Mouse (Mus musculus) 416B (cell line): ENCODE measurements around the gene Fem1a.

Experiments
- DNase-seq: peaks from one replicate; pipeline ENCODE4 v3.0.0; 2011; ENCODE audit warnings: low read depth

The Fem1a gene

DNA sequence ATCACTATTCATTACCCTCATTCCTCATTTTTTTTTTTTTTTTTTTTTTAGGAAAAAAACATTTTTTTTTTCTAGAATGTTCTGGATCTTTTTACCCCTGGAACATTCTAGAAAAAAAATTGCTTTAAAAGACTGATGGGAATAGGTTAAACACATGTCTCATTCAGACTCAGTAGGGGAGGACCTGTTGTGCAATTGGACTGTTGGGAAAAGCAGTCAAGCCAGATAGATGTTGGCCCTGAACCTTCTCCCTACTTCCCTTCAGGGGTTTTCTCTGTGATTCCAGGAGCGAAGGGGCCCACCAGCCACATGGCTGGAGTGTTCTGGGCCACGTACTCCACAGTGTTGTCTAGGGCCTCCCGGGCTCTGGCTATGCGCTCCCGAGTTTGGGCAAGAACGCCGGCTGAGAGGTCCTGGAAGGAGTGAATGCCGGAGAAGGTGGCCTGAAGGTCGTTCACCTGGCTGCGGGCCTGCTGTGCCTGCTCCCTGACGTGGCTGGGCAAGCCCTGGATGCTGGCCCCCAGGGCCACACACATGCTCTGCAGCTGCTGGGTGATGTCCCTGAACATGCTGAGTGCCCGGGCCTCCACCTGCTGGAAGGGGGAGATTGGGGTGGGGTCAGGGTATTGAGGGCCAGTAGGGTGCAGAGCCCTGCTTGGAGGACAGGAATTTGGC is 23.0 kb downstream of the Fem1a start:
- DNase-seq: no peak

DNA sequence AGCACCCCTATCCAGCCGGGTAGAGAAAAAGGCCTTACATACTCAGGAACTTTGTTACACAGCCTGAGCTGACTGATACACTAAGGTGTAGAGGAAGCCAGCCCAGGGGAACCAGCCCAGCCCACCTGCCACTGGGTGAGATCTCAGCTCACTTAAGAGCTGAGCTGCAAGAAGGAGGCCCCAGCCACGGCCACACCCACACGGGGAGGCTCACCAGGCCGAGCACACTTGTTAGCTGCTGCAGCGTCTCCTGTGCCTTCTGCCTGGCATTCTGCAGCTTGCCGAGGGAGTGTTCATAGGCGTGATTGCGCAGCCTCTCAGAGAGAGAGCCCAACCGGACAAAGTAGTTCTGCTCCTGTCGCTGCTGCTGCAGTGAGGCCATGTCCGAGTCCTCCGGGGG is 24.6 kb downstream of the Fem1a start:
- DNase-seq: no peak

DNA sequence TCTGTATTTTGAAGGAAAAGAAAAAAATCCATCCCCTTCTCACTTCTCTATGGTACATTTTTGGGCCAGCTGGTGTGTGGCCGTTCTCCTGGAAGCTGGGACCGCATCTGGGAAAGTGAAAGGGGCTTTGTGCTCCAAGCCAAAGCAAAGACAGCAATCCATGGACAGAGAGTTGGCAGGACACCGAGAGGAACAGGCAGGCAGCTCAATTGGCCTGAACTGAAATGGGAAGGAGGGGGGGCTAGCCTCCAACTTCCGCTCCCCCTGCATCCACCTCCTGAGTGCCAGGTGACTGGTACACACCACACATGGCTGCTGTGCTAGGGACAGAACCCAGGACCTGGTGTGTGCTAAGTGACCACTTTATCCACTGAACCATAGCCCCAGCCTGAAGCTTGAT is 26.2 kb downstream of the Fem1a start:
- no peak for DNase-seq

- no peak for DNase-seq
These were observed 26.7 kb downstream of the Fem1a start for GRCm38 (mm10) chr17:56283316-56283715.

GRCm38 (mm10) chr17:56285995-56286394 is 29.4 kb downstream of the Fem1a start:
- no peak for DNase-seq

- peak; percentile 81 for DNase-seq
These were observed 31.2 kb downstream of the Fem1a start for GRCm38 (mm10) chr17:56287830-56288229.

- DNase-seq: peak; percentile 67
These were observed 32.3 kb downstream of the Fem1a start for GRCm38 (mm10) chr17:56288866-56289265.

DNA sequence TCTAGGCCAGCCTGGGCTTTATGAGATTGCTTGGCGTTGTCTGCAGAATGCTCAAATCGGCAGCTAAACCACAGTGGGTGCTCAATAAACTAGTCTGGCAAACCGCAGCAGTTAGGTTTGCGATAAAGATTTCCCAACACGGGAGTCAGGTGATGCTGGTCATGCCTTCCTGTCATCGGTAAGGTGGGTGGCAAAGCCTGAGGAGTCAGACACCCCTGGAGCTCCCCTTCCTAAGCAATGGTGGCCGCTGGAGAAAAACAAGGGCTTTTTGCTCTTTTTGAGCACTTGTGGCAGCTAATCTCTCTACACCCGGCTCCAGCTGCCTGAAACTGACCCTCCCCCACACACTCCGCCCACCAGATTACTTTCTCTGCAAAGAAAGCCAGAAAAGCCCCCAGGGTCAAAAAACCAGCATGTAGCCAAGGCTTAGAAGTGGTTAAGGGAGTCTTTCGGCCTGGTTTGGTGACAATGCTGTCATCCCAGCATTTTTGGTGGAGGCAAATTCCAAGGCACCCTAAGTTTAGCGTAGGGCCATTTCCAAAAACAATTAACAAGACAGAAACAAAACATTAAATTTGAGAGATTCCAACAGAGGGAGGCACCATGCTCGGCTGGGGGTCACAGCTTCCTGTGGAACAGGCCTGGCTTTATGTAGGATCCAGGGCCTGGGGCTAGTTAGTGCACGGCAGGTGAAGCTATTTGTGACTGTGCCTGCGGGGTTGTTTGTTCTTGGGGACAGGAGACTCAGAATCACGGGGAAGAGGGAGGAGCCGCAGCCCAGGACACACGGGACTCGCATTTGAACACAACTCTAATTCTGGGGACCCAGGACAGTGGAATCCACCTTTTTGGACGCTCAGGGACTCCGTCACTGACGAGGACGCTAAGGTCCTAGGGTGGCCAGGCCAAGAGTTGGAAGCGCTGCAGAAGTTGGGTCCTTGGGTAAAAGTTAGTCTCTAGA is 33.0 kb downstream of the Fem1a start:
- DNase-seq: peak; percentile 84

DNA sequence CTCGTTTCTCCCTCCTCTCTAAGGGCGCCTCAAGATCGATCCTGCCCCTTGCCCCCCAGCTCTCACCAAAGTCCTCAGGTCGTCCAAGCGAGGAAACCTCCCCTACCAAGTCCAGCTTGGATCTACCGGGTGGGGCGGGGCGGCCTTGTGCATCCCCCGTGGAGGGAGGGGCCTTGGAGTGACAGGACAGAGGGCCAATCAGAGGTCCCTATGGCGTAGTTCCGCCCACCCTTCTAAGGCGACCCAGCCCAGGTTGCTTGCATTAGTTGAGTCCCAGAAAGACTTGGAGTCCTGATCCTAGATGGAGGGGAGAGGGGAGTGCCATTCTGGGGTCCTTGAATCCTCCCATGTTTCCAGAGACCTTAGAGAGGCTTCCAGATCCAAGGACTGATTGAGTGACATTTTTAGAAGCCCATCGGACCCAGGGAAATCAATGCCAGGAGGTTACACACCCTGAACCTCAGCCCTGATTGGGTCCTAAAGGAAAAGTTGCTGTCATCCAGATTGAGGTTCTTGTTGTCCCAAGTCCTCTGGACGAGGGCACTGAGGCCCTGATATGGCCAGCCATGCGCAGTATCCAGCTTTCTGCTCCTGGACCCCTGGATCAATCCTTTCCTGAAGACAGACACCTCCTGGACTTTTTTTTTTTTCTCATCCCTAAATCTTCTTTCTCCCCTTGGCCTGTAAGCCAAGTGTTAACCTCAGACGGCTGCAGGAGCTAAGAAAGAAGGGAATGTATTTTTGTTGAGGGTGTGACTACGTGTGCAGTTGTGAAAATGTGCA is 34.0 kb downstream of the Fem1a start:
- peak; percentile 98 for DNase-seq

GRCm38 (mm10) chr17:56291171-56291511 is 34.5 kb downstream of the Fem1a start:
- DNase-seq: peak; percentile 99

DNA sequence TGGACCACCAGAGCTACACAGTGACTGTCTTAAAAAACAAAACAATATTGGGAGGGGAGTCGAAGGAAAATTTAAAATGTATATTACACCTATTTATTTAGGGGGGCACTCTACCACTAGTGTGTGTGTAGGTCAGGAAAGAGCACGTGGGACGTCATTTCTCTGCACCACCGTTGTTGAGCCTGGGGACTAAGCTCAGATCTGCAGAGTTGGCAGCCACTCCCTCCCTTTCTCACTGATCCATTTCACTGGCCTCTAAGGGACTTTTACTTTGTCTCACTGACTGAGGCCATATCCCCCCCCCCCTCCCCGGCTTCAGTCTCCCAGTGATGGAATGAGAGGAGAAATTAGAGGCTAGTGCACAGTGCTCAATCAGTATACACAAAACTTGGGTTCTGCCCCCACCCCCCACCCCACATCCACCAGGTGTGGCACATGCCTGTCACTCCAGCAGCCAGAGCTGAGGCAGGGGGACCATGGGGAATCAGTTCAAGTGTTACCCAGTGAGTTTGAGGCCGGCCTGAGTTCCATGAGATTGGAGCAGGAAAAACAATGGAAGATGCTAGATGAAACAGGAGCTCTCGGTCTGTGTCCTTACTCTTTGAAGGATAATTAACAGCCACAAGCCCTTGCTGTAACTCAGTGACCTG is 35.3 kb downstream of the Fem1a start:
- DNase-seq: no peak

- no peak for DNase-seq
These were observed 36.1 kb downstream of the Fem1a start, which contains the start of gene Plin3 for GRCm38 (mm10) chr17:56292531-56293222. Gene Plin3 (minus strand): TSS chr17:56292873.

DNA sequence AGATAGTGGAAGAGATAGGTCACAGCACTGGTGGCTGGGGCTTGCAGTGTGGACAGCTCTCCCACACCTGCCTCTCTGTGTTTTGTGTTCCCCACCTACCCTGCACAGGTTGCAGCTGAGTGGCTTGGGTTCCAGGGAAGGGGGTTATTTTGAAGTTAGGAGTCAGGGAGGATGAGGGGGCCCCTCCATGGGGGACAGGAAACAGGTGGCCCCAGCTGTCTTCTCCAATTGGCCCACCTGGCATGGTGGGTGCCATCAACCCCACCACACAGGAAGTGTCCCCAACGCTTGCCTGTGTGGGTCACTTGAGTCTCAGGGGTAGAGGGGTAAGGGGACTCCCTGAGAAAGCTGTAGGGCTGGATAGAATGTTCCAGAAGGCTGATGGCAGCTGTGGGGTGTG is 36.7 kb downstream of the Fem1a start:
- no peak for DNase-seq

DNA sequence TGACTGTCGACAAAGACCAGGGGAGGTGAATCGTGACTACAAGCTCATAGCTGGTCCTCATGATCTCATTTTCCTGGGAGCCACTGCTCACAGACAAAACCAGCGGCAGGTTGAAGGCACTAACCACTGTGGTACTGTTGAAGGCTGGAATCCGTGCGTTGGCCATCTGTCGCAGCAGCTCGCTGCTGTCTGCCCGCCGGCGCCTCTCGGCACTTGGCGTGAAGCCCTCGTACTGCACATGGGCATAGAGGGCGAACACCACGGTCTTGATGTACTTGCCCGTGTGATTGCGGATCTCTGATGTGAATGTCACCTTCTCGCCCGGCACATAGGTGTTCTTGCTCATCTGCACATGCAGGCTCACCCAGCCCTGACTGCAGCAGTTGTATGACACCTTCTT is 37.6 kb downstream of the Fem1a start:
- DNase-seq: no peak

DNA sequence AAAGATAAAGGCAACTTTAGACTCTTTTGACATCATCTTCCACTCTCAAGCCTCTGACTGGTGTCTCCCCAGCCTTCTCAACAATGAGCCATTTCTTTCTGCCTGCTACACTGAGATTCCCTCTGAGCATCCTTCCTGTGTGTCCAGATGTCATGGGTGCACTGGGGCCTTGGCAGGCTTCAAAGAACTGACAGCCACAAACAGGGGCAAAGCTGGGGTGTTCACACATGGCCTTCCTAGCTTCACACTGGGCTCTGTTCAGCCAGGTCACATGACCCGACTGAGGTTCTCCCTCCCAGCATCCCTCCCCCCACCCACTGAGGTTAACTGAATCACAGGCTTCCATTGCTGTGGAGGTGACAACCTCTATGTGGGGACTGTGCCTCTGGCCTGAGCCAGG is 39.6 kb downstream of the Fem1a start:
- DNase-seq: no peak

DNA sequence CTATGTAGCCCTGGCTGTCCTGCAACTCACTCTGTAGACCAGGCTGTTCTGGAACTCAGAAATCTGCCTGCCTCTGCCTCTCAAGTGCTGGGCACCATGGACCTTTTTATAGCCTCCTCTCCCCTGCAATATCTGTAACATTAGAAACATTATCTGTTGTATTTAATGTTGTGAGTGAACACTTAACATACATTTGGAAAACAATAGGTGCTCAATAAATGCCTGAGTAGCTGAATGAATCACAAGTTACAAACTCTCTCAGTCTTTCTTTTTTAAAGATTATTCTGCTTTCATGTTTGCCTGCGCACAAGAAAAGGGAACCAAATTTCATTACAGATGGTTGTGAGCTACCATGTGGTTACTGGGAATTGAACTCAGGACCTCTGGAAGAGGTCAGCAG is 41.6 kb downstream of the Fem1a start:
- no peak for DNase-seq

GRCm38 (mm10) chr17:56300186-56300585 is 43.6 kb downstream of the Fem1a start, which contains the start of gene Arrdc5:
Gene Arrdc5 (minus strand): TSS chr17:56300286.
- DNase-seq: no peak

DNA sequence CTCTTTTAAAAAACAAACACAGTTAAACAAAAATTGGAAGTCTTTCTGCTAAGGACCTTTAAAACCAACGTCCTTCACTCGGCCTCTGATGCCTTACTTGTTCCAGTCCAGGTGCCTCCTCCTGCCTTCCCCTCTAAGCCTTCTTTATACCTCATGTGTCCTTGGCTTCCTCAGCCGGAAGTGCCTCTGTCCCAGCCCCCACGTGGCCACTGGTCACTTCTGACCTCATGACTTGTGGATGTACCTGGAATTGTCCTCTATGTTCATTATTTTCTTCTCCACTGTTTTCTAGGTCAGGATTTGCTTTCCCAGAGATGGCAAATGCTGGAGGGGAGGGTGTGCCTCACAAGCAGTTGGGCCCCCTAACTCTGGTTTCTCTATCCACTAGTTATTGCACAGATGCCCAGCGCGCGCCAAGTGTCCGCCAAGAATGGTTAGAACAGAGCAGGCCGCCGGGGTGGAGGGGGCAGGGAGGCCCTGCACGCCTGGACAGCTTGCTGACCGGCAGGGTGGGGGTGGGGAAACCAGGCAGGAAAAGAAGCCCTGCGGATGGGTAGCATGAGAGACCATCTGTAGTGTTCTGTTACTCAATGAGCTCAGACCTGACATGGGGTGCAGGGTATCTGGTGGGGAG is 45.9 kb downstream of the Fem1a start:
- DNase-seq: peak; percentile 68

DNA sequence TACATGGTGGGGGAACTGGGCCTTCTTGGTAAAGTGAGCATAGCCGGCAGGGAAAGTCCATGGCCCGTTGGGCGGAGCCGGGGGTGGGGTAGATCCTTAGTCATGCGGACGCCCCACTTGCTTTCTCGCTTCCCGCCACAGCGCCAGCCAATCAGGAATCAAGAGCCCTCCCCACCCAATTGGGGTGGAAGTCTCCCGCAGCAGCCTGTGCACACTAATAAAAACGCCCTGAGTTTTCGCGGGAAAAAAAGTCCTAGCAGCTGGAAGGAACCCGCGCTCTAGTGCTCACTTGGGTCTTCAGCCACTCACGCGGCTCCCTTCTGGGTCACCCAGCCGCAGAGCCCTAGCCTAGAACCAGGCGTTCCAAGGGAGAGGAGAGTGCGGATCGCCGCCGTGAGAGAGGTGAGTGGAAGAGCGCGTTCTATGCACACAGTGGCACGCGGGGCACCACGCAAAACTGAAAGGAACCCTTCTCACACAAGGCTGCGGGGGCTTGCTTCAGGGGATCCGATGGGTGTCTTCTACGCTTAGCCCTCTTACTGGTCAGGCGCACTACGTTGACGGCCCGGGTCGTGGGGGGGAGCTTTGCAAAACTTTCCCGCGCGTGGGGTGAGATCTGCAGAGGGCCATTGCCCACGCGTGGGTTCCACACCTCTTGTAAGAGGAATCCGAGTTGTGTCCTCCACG is 46.7 kb downstream of the Fem1a start, which contains the start of gene Uhrf1:
TSS of gene Uhrf1 (plus strand) at position 162 of the 687 bp plus-strand sequence.
- peak; percentile 98 for DNase-seq
